Mouse (Mus musculus) 3134 (cell line): ENCODE data around the gene Rab3gap1.

ENCODE experiments used
- DNase-seq: peaks from one replicate; pipeline ENCODE4 v3.0.0-alpha.2; 2011; ENCODE audit warnings: low spot score; ENCODE audit not compliant: insufficient read length; ENCODE audit errors: extremely low read depth

Rab3gap1 gene

DNA sequence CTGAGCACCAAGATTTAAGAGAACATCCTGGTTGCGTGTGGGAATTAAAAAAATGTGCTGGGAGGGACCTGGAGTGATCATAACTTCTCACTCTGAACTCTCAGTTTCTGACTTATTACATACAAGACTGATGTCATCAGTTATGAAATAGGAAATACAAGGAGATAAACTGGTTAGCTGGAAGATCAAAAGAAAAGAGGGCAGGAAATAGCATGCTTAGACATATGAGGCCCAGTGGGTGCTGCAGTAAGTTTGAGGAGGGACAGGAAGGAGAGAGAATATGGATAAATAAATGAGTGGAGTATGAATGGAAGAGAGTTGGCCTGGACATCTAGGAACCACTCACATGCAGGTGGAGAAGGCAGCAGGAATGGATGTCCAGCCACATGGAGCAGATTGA lies 109.6 kb downstream of the Rab3gap1 start:
- DNase-seq: no peak

DNA sequence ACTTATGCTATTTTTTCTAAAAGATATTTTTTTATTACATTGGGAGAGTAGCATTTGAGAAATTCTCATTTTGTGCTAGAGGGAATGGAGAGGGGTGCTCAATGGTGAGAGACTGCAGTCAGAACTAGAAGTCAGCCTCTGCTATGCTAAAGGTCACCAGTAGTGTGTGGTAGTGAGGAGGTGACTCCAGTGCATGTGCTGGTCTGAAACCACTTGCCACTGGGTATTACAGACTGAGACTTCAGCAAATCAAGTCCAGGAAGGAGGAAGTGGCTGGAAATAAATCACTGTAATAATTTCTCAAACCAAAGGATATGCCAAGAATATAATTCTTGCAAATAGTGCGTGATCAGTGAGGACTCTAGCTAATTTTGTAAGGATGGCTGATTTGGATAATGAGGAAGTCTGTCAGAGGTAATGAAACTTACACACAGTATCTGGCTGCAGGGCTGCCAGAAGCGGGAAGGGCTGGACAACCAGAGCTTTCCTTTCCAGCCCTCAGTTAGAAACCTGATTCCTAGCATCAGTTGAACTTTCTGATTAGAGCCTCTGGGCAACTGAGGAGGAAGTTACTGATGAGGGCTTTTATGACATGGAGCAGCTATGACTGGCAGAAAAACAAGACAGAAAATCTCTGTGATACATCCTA lies 112.5 kb downstream of the Rab3gap1 start:
- DNase-seq: no peak

DNA sequence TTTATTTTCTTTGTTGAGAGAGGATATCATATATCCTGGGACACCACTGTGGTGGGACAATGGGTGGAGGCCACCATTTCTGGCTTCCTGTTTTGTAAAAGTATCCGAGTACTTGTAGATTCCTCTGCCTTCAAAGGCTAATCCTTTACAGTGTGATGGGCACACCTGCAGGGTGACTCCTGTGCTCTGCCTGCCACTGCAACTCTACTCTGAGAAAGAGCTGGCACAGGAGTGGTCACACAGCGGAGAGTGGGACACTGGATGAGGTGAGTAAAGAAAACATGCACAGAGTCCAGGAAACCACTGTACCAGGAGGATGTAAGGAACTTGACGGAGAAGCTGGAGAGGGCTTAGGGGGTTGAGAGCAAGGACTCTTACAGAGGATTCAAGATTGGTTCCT lies 113.7 kb downstream of the Rab3gap1 start:
- DNase-seq: no peak

DNA sequence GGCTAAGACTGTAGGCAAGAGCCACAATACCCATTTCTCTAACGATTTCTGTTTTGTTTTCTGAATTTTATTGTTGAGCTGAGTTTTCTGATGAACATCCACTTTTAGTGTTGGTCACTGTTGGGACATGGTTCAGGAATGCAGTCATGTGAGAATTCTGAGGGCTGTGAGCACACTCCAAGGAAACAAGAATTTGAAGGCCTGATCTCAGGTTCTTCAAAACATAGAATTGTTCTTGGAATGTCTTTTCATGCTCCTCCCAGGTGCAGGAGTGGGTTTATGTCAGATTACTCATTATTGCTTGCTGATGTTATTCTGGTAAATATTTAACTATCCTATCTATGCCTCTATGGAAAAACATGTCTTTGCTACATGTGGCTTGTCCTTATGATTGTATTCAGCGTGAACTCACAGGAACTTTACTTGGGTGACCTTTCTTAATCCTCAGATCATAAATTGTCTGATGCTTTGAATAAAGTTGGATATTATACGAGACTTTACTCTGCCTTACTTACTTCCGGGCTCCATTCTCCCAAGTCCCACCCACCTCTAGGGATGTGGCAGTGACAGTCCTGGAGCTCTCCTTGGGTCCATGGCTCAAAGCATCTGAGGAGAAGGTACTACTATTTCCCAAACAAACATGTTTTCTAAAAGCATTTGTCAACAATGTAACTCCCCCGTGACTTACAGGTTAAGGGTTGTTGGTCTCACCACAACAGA lies 114.9 kb downstream of the Rab3gap1 start:
- no peak for DNase-seq

DNA sequence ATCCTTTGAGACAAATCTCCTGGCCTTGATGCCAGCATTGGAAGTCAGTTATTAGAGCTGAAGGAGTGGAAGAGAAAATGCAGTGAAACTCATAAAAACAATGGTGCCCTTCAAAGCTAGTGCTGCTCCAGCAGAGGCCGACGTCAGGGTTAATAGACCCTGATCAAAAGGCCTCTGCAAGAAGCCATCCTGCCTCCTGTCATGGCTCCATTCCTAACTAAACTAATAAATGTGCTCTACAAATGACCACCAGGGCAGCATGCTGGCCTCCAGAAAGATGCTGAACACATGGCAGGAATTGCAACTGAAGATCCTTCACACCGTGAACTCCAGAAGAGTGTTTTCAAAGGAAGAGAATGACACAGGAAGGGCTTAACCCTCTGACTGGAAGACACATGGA lies 116.8 kb downstream of the Rab3gap1 start:
- no peak for DNase-seq

DNA sequence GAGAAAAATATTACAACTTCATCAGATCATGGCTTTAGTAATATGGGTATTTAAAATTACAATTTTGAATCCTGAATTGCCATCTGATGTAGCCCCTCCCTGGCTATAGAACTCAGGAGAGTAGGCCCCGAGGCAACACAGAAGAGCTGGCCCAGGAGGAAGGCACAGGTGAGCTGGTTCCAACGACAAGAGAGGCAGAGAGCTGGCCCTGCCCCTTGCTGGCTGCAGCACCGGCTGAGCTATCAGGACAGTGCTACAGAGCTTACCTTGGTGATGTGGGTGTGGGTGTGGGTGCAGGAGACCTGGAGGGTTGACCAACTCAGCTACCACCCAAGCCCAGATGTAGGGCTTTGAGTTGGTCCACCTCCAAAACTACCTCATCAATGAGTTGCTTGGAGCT lies 119.7 kb downstream of the Rab3gap1 start:
- DNase-seq: no peak

DNA sequence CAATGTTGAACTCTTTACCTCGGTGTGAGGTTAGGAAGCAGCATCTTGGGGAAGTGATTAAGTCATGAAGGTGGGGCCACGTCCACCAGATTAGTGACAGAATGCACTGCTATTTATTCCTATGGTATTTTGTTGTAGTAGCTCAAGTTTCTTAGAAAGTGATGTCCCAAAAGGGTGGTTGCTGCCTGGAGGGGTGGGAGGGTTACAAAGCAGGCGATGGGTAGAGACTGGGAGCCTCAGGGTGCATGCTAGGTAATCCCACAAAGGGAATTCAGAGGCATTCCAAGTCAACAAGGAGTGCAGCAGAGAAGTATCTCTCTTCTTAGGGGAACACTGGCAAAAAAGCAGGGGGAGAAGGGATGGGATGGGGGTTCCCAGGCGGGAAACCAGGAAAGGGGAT lies 120.8 kb downstream of the Rab3gap1 start:
- no peak for DNase-seq

DNA sequence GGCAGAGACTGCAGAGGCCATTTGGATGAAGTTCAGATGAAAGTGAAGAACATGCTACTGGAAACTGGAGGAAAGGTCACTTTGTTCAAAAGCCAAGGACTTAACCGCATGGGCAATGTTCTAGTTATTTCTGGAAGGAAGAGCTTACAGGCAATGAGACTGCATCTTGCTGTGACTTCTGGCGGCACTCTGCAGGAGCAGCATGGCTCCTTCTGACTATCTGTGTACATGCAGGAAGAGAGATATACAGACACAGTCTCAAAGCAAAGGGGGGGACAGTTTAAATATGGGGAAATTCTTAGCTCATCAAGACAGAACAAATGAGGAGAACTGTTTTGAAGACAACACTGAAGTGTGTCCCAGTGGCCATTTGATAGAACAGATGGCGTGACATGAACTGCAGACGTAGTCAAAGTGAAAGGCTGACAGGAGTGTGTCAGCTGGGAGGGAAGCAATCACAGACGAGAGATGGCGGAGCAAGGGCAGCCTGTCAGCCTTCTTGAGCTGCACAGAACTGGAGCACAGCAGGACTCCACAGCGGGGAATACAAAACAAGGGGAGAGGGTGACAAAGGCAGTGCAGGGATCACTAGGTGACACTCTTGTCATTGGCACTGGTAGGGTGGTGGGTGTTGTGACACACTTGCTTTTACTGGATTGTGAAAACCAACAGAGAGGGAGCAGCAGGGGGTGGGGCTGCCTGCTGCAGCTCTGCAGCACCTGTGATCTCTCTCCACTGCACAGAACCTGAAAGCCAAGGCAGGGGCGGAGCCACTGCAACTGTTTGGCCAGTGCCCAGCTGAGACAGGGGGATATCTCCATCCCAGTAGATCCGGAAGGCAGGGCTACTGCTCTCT lies 121.5 kb downstream of the Rab3gap1 start:
- DNase-seq: no peak
